Comparison of ENCODE assay signal across 11 mouse cellular contexts in the genomic region with DNA sequence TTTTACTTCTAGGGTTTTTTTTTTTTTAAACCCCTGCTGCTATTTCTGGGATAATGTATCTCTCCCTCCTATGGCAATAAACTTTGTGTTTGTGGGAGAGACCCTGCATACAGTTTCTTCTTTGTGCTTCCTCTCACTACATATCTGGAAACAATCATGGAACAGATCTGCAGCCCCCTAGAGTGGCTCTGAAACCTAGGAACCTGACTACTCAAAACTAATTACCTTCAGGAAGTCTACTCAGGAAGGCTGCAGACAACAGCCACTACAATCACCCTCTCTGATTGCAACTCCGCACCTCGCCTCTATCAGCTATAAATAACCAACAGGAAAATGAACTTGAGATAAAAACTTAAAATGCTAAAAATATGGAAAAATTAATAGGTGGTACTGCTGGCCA. TPM values are rescaled to one million over a fixed set of nuclear protein-coding genes. Genes with fewer than 3 reads are reported as not detected.
A peak's percentile ranks its signal among the peaks of the same experiment; 100 is the strongest.
DNase-seq lines count a peak whose midpoint lies in the region; ATAC-seq lines count a peak whose summit lies in the region.
"Had no signal": no experiment of that assay in that cellular context is flagged by ENCODE, and none has a peak within 500 bp of the region (broad histone marks: within the 10 kb centered on the region; RNA-seq: fewer than 3 reads in every experiment).

No protein-coding gene starts in this region.

- intact Hi-C loops in heart, postnatal 14 days (cut with DNase I) = loop anchor here (2.0 to 10.0 kb wide), 3 partner anchors 32 to 536 kb away; a partner anchor contains a TSS

- H3K27me3 ChIP-seq in heart, embryonic 14.5 days (ENCODE audit: control insufficient read depth, insufficient read depth, low read length) = no peaks in the 10 kb centered on the region
- no peaks in the 10 kb centered on the region for H3K27me3 ChIP-seq in embryonic facial prominence, embryonic 13.5 days
- no peaks in the 10 kb centered on the region for H3K27me3 ChIP-seq in hindbrain, embryonic 14.5 days (ENCODE audit: control insufficient read depth, insufficient read depth, low read length)
- no peaks in the 10 kb centered on the region for H3K27me3 ChIP-seq in midbrain, embryonic 14.5 days (ENCODE audit: control insufficient read depth, insufficient read depth, low read length)

- H3K4me2 ChIP-seq in heart, embryonic 14.5 days (ENCODE audit: low read length) = peak overlapping the region; percentile 82
- peak overlapping the region; percentile 80 for H3K4me2 ChIP-seq in embryonic facial prominence, embryonic 13.5 days
- H3K4me2 ChIP-seq in hindbrain, embryonic 14.5 days (replicated peaks) = peak overlapping the region; percentile 77
- H3K4me2 ChIP-seq in midbrain, embryonic 14.5 days (ENCODE audit: low read length) = peak overlapping the region; percentile 79

- DNase-seq in heart, postnatal 14 days = no peak
- no peak for DNase-seq in hindbrain, embryonic 14.5 days (ENCODE audit: low spot score)
- DNase-seq in midbrain, embryonic 14.5 days = no peak
- no peak for DNase-seq in T-cell, adult 2 months (ENCODE audit: low spot score)
- no peak for DNase-seq in gastrocnemius, postnatal 4 days (ENCODE audit: low spot score in 2 of 2)
- DNase-seq: adrenal gland, postnatal 10 days had no signal

- H3K36me3 ChIP-seq in heart, embryonic 14.5 days (ENCODE audit: control insufficient read depth, insufficient read depth, low read length) = no peaks in the 10 kb centered on the region
- H3K36me3 ChIP-seq in embryonic facial prominence, embryonic 13.5 days = no peaks in the 10 kb centered on the region
- H3K36me3 ChIP-seq in hindbrain, embryonic 14.5 days (replicated peaks; ENCODE audit: control insufficient read depth, insufficient read depth) = no peaks in the 10 kb centered on the region
- 0 out of 2 replicates have a peak, but pooled peaks cover 2% of the 10 kb centered on the region for H3K36me3 ChIP-seq in midbrain, embryonic 14.5 days (ENCODE audit: control insufficient read depth, insufficient read depth, low read length)
- H3K36me3 ChIP-seq: liver, embryonic 15.5 days had no signal

- peak overlapping the region; percentile 25 to 83; a peak in 2 of 4 replicates for H3K27ac ChIP-seq in heart, embryonic 14.5 days (replicated peaks in 1 of 2; ENCODE audit: control insufficient read depth in 1 of 2, insufficient read depth in 1 of 2, low read depth in 2 of 2, low read length in 2 of 2)
- H3K27ac ChIP-seq in embryonic facial prominence, embryonic 13.5 days = 0 out of 2 replicates have a peak overlapping the region, but pooled peaks have one; percentile 12
- no peak overlapping the region for H3K27ac ChIP-seq in hindbrain, embryonic 14.5 days
- no peak overlapping the region for H3K27ac ChIP-seq in midbrain, embryonic 14.5 days (replicated peaks; ENCODE audit: low read depth, low read length)
- H3K27ac ChIP-seq: liver, embryonic 15.5 days had no signal

- no peak for ATAC-seq in heart, embryonic 14.5 days (ENCODE audit: insufficient number of reproducible peaks, insufficient read depth, low FRiP score, low read depth)
- ATAC-seq in embryonic facial prominence, embryonic 13.5 days (ENCODE audit: insufficient number of reproducible peaks, insufficient read depth, low FRiP score, low TSS enrichment, low read depth) = no peak
- ATAC-seq in hindbrain, embryonic 14.5 days (ENCODE audit: low FRiP score) = no peak
- no peak for ATAC-seq in midbrain, embryonic 14.5 days (ENCODE audit: low FRiP score, low TSS enrichment)
- no peak for ATAC-seq in erythroblast, adult 5-6 weeks (replicated peaks; ENCODE audit: low FRiP score, poor library complexity, severe bottlenecking)

- peak overlapping the region; percentile 8 to 93; a peak in 3 of 4 replicates for H3K4me3 ChIP-seq in heart, embryonic 14.5 days (ENCODE audit: control insufficient read depth in 1 of 2, insufficient read depth in 1 of 2, low read depth in 1 of 2, low read length in 2 of 2)
- H3K4me3 ChIP-seq in embryonic facial prominence, embryonic 13.5 days = peak overlapping the region; percentile 80
- H3K4me3 ChIP-seq in hindbrain, embryonic 14.5 days (replicated peaks; ENCODE audit: low read length) = peak overlapping the region; percentile 86
- H3K4me3 ChIP-seq in midbrain, embryonic 14.5 days (replicated peaks; ENCODE audit: low read depth, low read length) = peak overlapping the region; percentile 76

- peaks cover 32 to 72% of the 10 kb centered on the region in 2 experiments for H3K4me1 ChIP-seq in heart, embryonic 14.5 days (ENCODE audit: control insufficient read depth in 2 of 2, insufficient read depth in 2 of 2, low read length in 2 of 2)
- peaks cover 34% of the 10 kb centered on the region for H3K4me1 ChIP-seq in embryonic facial prominence, embryonic 13.5 days
- H3K4me1 ChIP-seq in hindbrain, embryonic 14.5 days (replicated peaks; ENCODE audit: control insufficient read depth, insufficient read depth, low read length) = peaks cover 42% of the 10 kb centered on the region
- H3K4me1 ChIP-seq in midbrain, embryonic 14.5 days (ENCODE audit: control insufficient read depth, insufficient read depth, low read length) = peaks cover 27% of the 10 kb centered on the region
- H3K4me1 ChIP-seq: liver, embryonic 15.5 days had no signal

- H3K9ac ChIP-seq in heart, embryonic 14.5 days (ENCODE audit: low read length) = peak overlapping the region; percentile 94
- peak overlapping the region; percentile 87 for H3K9ac ChIP-seq in embryonic facial prominence, embryonic 13.5 days
- H3K9ac ChIP-seq in hindbrain, embryonic 14.5 days = peak overlapping the region; percentile 95
- H3K9ac ChIP-seq in midbrain, embryonic 14.5 days (replicated peaks; ENCODE audit: low read length) = peak overlapping the region; percentile 91; the same call in 1 of the 2 replicates
- H3K9ac ChIP-seq: liver, embryonic 15.5 days had no signal

- 3% methylated on average over 2 of the region's 2 CpGs for WGBS in heart, embryonic 14.5 days
- WGBS in embryonic facial prominence, embryonic 13.5 days = 20% methylated on average over 2 of the region's 2 CpGs
- 61% methylated on average over 2 of the region's 2 CpGs for WGBS in hindbrain, embryonic 14.5 days
- WGBS in midbrain, embryonic 14.5 days = 76% methylated on average over 2 of the region's 2 CpGs

- no peaks in the 10 kb centered on the region for H3K9me3 ChIP-seq in heart, embryonic 14.5 days (ENCODE audit: control insufficient read depth, low read length)
- H3K9me3 ChIP-seq in embryonic facial prominence, embryonic 13.5 days = no peaks in the 10 kb centered on the region
- H3K9me3 ChIP-seq in hindbrain, embryonic 14.5 days (ENCODE audit: control insufficient read depth, low read length) = no peaks in the 10 kb centered on the region
- no peaks in the 10 kb centered on the region for H3K9me3 ChIP-seq in midbrain, embryonic 14.5 days (ENCODE audit: control insufficient read depth, low read length)
- H3K9me3 ChIP-seq: liver, embryonic 15.5 days had no signal

RNA-seq across cellular contexts. Expression of a gene that starts 1.8 kb away (rescaled TPM):
- polyA plus RNA-seq in heart, embryonic 14.5 days (2014; fragmentation: Nextera tagmentation; extraction: Ambion mirVana) = 22.8 and 24.0 TPM in 2 replicates
- 10 to 100 TPM; 30.2 to 31.3 TPM for total RNA-seq in heart, postnatal 14 days (2021)
- 40.4 and 40.5 TPM in 2 replicates for polyA plus RNA-seq in embryonic facial prominence, embryonic 13.5 days (2015; fragmentation: Nextera tagmentation; extraction: Ambion mirVana)
- 47.1 and 55.4 TPM in 2 replicates for polyA plus RNA-seq in hindbrain, embryonic 14.5 days (2014; fragmentation: Nextera tagmentation; extraction: Ambion mirVana)
- 36.5 and 59.7 TPM in 2 replicates for polyA plus RNA-seq in midbrain, embryonic 14.5 days (2014; fragmentation: Nextera tagmentation; extraction: Ambion mirVana)
- 10 to 100 TPM; 19.5 to 21.1 TPM for total RNA-seq in gastrocnemius, postnatal 4 days (2021)
- total RNA-seq in erythroblast, adult 5-6 weeks (2015; ENCODE audit: low replicate concordance) = not detected in 2 replicates
- under 0.01 and 0.42 TPM in 2 replicates for total RNA-seq in erythroblast, adult 5-6 weeks (2017; ENCODE audit: low replicate concordance)

RNA-seq across cellular contexts. Expression of a gene that starts 15.5 kb away (rescaled TPM):
- not detected in 2 replicates for polyA plus RNA-seq in heart, embryonic 14.5 days (2014; fragmentation: Nextera tagmentation; extraction: Ambion mirVana)
- total RNA-seq in heart, postnatal 14 days (2021) = not detected
- polyA plus RNA-seq in embryonic facial prominence, embryonic 13.5 days (2015; fragmentation: Nextera tagmentation; extraction: Ambion mirVana) = not detected in 2 replicates
- not detected in 2 replicates for polyA plus RNA-seq in hindbrain, embryonic 14.5 days (2014; fragmentation: Nextera tagmentation; extraction: Ambion mirVana)
- not detected in 2 replicates for polyA plus RNA-seq in midbrain, embryonic 14.5 days (2014; fragmentation: Nextera tagmentation; extraction: Ambion mirVana)
- not detected for total RNA-seq in gastrocnemius, postnatal 4 days (2021)
- not detected in 2 replicates for total RNA-seq in erythroblast, adult 5-6 weeks (2015; ENCODE audit: low replicate concordance)
- total RNA-seq in erythroblast, adult 5-6 weeks (2017; ENCODE audit: low replicate concordance) = not detected in 2 replicates
- total RNA-seq: adrenal gland, postnatal 10 days; CH12.LX had no signal
- polyA plus RNA-seq: liver, embryonic 15.5 days had no signal

Comparison
In these comparisons a context has a peak if more than half of its experiments do, and no peak if none do; other contexts are left out.
1. H3K27ac ChIP-seq: peak in heart, embryonic 14.5 days (2 of 2) and embryonic facial prominence, embryonic 13.5 days (single experiment); none in hindbrain, embryonic 14.5 days (single experiment) and midbrain, embryonic 14.5 days (single experiment).
2. Peak in every context shown above with its lines, with median percentiles within 50 percentile points of each other: H3K4me2 ChIP-seq, H3K4me3 ChIP-seq and H3K9ac ChIP-seq.